Mouse (Mus musculus) adrenal gland, adult 2 months (tissue): ENCODE data around the gene Prdm16. TPM values are rescaled to one million over a fixed set of nuclear protein-coding genes. Genes with fewer than 3 reads are reported as not detected.

Experiments used
- DNase-seq: peaks from one replicate; pipeline ENCODE4 v3.0.0; 2021
- long read RNA-seq: library from polyadenylated mRNA; stranded (forward); transcript quantifications from one replicate; pipeline ENCODE4 v2.0.0, GENCODE M21; 2021
- polyA plus RNA-seq: library from polyadenylated mRNA; depleted of rRNA; stranded (reverse); fragments of >200 nt; gene quantifications from 2 replicates; pipeline ENCODE4 v1.2.3, GENCODE M21; 2012; rRNA removed
- total RNA-seq, 2 experiments: library from RNA; stranded (reverse); gene quantifications; 2 replicates each; pipeline ENCODE4 v1.2.3; 2021

The Prdm16 gene
- total RNA-seq, result 10 to 100 TPM in 1 of 2 experiments, 1 to 10 TPM in 1; 5.4 to 10.6 TPM
- 5.6 and 7.2 TPM in 2 replicates for polyA plus RNA-seq
- long read RNA-seq, partial matches to known transcripts, result 0 of 11 reads
- long read RNA-seq, other reads (novel, unspliced or antisense), result 11 of 11 reads

- peak; percentile 55 for DNase-seq
These were observed at the start of gene Prdm16 for GRCm38 (mm10) chr4:154636721-154637311. TSS of gene Prdm16 (minus strand) at chr4:154636873.

GRCm38 (mm10) chr4:154683068-154683752 is 46.5 kb upstream of the Prdm16 start:
- no peak for DNase-seq

- DNase-seq, result no peak
These were observed 45.6 kb upstream of the Prdm16 start for GRCm38 (mm10) chr4:154682311-154682710.

- DNase-seq, result no peak
These were observed 38.8 kb upstream of the Prdm16 start for GRCm38 (mm10) chr4:154675441-154676000.

GRCm38 (mm10) chr4:154674966-154675365 is 38.3 kb upstream of the Prdm16 start:
- DNase-seq, result no peak

GRCm38 (mm10) chr4:154674541-154674940 is 37.9 kb upstream of the Prdm16 start:
- peak; percentile 43 for DNase-seq

GRCm38 (mm10) chr4:154673986-154674385 is 37.3 kb upstream of the Prdm16 start:
- DNase-seq, result no peak

GRCm38 (mm10) chr4:154672027-154672426 is 35.4 kb upstream of the Prdm16 start:
- DNase-seq, result no peak

GRCm38 (mm10) chr4:154671232-154671912 is 34.7 kb upstream of the Prdm16 start:
- no peak for DNase-seq

- no peak for DNase-seq
These were observed 31.1 kb upstream of the Prdm16 start, which contains the start of gene Actrt2 for GRCm38 (mm10) chr4:154667767-154668166. TSS of gene Actrt2 (minus strand) at chr4:154667867.

- DNase-seq, result peak; percentile 46
These were observed 26.1 kb upstream of the Prdm16 start for GRCm38 (mm10) chr4:154662681-154663215.

- no peak for DNase-seq
These were observed 24.6 kb upstream of the Prdm16 start for GRCm38 (mm10) chr4:154661256-154661655.

GRCm38 (mm10) chr4:154660025-154660424 is 23.4 kb upstream of the Prdm16 start:
- DNase-seq, result no peak

GRCm38 (mm10) chr4:154655134-154655910 is 18.6 kb upstream of the Prdm16 start:
- DNase-seq, result no peak

- DNase-seq, result no peak
These were observed 15.8 kb upstream of the Prdm16 start for GRCm38 (mm10) chr4:154652494-154652893.

GRCm38 (mm10) chr4:154649083-154649747 is 12.5 kb upstream of the Prdm16 start:
- no peak for DNase-seq

- DNase-seq, result no peak
These were observed 5.8 kb upstream of the Prdm16 start for GRCm38 (mm10) chr4:154642496-154642895.

GRCm38 (mm10) chr4:154641296-154642110 is 4.8 kb upstream of the Prdm16 start:
- DNase-seq, result no peak

- no peak for DNase-seq
These were observed 4.0 kb upstream of the Prdm16 start for GRCm38 (mm10) chr4:154640443-154641295.
